Mouse (Mus musculus) urinary bladder, postnatal 25 days (tissue): ENCODE measurements around the gene Gm11111.

Source experiments
- DNase-seq: peaks from one replicate; pipeline ENCODE4 v3.0.0; 2022; ENCODE audit warnings: low spot score

Gene Gm11111

DNA sequence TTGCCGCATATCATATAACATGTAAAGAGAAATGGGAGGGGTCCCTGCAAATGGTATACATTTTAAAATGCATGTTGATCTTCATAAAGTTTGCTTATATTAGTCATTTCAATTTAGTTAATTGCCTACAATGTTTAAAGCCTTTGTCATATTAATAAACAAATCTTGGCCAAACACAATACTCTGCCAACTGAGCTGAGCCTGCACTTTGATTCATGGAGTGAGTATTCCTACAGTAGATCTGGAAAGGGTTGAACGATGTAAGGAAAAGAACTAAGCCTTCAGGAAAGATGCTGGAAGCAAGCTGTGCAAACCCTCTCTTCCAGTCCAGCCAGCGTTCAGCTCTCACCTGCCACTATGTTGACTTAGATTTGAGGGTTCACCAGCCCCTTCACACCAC is 29.6 kb downstream of the Gm11111 start:
- DNase-seq = no peak

DNA sequence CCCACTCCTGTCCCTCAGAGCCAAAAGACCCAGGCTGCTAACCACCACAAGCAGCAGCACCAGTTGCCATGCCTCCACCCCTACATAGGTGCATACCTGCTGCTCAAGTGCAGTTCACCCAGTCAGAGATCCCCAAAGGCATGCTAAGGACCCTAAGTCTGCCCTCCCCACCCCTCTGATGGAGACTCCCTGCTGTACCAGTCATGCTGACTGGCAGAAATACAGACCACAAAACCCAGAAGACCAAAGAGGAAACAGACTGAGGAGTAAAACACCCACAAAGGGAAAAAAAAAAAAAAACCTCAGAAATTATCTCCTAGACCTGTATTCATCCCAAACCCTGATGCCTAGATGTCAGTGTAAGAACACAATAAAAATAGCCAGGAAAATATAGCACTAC is 33.4 kb downstream of the Gm11111 start:
- DNase-seq = no peak
